Mouse (Mus musculus) E14TG2a.4 (cell line): ENCODE data around the gene Orai1.
A peak's percentile ranks its signal among the peaks of the same experiment; 100 is the strongest.
"Not testable (repeated sequence)": the region's sequence is repeated elsewhere in the genome, so short reads cannot be mapped to it uniquely, and the experiment has no call there.

Experiments used
- H3K27me3 ChIP-seq: 2 replicates; pipeline ENCODE4 v1.6.1; 2014; ENCODE audit warnings: low read length, control low read depth; ENCODE audit not compliant: insufficient read depth
- H3K36me3 ChIP-seq: 2 replicates; pipeline ENCODE4 v1.6.1; 2014; ENCODE audit warnings: low read length, control low read depth; ENCODE audit not compliant: insufficient read depth
- H3K4me1 ChIP-seq: replicated peaks from 2 replicates; pipeline ENCODE4 v1.6.1; 2014; ENCODE audit warnings: low read depth, low read length, control low read depth
- H3K4me3 ChIP-seq: replicated peaks from 2 replicates; pipeline ENCODE4 v1.5.1; 2014; ENCODE audit warnings: mild to moderate bottlenecking, low read length
- H3K9me3 ChIP-seq: 2 replicates; pipeline ENCODE4 v1.6.1; 2014; ENCODE audit warnings: low read length, control low read depth
- CTCF ChIP-seq: conservative IDR thresholded peaks from 2 replicates; pipeline ENCODE4 v1.5.1; 2014; ENCODE audit warnings: low read length
- NANOG ChIP-seq: IDR thresholded peaks from 2 replicates; pipeline ENCODE4 v1.6.1; 2014; ENCODE audit warnings: borderline replicate concordance, low read length, mixed read lengths
- POU5F1 ChIP-seq: IDR thresholded peaks from 2 replicates; pipeline ENCODE4 v1.6.1; 2014; ENCODE audit warnings: low read length, borderline replicate concordance

Gene Orai1

GRCm38 (mm10) chr5:123014753-123015701 lies at the start of gene Orai1:
Orai1 (plus strand) TSS chr5:123015074.
- H3K4me3 ChIP-seq = peak within 1 kb of the TSS; percentile 92
- H3K9me3 ChIP-seq = 0 out of 2 replicates have a peak, but pooled peaks cover 4% of the 10 kb centered on the region
- TF ChIP-seq NANOG (no peak), CTCF (no peak), POU5F1 (no peak)
- H3K27me3 ChIP-seq = no peaks in the 10 kb centered on the region
- H3K4me1 ChIP-seq = peaks cover 78% of the 10 kb centered on the region
- peaks cover 32% of the 10 kb centered on the region for H3K36me3 ChIP-seq

DNA sequence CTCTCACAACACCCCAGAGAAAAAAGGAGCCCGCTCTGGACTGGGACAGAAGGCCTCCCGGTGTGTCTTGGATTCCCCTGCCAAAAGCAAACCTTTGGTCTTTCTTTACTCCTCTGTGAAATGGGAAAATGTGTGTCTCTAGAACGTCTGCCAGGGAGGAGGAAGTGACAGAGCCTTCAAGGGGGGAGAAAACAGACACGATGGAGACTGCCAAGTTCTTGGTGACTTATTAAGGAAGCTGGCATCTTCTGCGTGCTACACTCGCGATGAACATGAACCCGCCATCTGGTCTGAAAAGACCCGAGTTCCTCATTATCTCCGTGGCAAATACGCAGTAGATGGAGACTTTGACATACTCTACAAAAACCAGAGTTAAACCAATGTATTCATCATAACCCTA lies 49.4 kb upstream of the Orai1 start:
- TF ChIP-seq POU5F1 = no peak
- H3K27me3 ChIP-seq = no peaks in the 10 kb centered on the region
- peaks cover 67% of the 10 kb centered on the region for H3K4me1 ChIP-seq
- H3K36me3 ChIP-seq = peaks cover 63% of the 10 kb centered on the region
- H3K9me3 ChIP-seq = no peaks in the 10 kb centered on the region
- no peak overlapping the region for H3K4me3 ChIP-seq

- Histone ChIP-seq H3K9me3 (no peaks in the 10 kb centered on the region), H3K36me3 (peaks cover 69% of the 10 kb centered on the region), H3K27me3 (no peaks in the 10 kb centered on the region), H3K4me3 (peak overlapping the region; percentile 59), H3K4me1 (peaks cover 44% of the 10 kb centered on the region)
- TF ChIP-seq NANOG (no peak), CTCF (peak; percentile 76)
Observed at GRCm38 (mm10) chr5:122968322-122968721, 46.6 kb upstream of the Orai1 start.

DNA sequence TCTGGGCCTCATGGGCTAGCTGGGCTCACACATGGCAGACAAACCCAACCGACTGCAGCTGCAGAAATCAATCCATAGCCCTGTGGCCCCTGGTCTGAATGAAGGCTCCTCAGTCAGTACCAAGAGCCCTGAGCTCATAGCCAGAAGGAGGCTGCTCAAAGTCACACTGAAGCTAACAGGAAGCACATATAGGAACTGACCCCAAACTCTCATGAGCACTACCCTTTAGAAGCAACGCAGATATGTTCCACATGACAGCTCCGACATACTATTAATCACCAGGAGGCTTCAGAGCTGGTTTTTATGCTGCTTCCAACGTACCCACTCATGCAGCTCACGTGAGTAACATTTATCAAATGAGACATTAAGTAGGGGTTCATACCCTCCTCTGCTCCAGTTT lies 44.8 kb upstream of the Orai1 start:
- Histone ChIP-seq H3K4me1 (peaks cover 35% of the 10 kb centered on the region), H3K9me3 (no peaks in the 10 kb centered on the region), H3K36me3 (peaks cover 58% of the 10 kb centered on the region), H3K4me3 (no peak overlapping the region), H3K27me3 (no peaks in the 10 kb centered on the region)
- TF ChIP-seq POU5F1 (no peak), CTCF (no peak), NANOG (no peak)

GRCm38 (mm10) chr5:122971438-122971837 lies 43.4 kb upstream of the Orai1 start:
- peaks cover 53% of the 10 kb centered on the region for H3K36me3 ChIP-seq
- H3K4me1 ChIP-seq = peaks cover 25% of the 10 kb centered on the region
- H3K4me3 ChIP-seq = no peak overlapping the region
- TF ChIP-seq CTCF (no peak), POU5F1 (no peak), NANOG (no peak)
- no peaks in the 10 kb centered on the region for H3K27me3 ChIP-seq
- no peaks in the 10 kb centered on the region for H3K9me3 ChIP-seq

- no peak for TF ChIP-seq NANOG
- TF ChIP-seq POU5F1 = no peak
- TF ChIP-seq CTCF = no peak
- Histone ChIP-seq H3K27me3 (no peaks in the 10 kb centered on the region), H3K9me3 (no peaks in the 10 kb centered on the region), H3K36me3 (peaks cover 56% of the 10 kb centered on the region), H3K4me3 (no peak overlapping the region), H3K4me1 (peaks cover 26% of the 10 kb centered on the region)
Observed at GRCm38 (mm10) chr5:122972116-122972515, 42.8 kb upstream of the Orai1 start.

DNA sequence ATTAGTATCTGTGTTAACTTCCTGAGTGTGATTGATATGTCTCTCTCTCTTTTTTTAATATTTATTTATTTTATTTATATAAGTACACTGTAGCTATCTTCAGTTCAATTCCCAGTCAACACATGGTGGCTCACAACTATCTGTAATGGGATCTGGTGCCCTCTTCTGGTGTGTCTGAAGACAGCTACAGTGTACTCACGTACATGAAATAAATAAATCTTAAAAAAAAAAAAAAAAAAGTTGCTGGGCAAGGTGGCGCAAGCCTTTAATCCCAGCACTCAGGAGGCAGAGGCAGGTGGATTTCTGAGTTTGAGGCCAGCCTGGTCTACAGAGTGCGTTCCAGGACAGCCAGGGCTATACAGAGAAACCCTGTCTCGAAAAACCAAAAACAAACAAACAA lies 40.2 kb upstream of the Orai1 start:
- not testable (repeated sequence) for H3K9me3 ChIP-seq, H3K4me3 ChIP-seq, H3K4me1 ChIP-seq, H3K27me3 ChIP-seq
- peaks cover 62% of the 10 kb centered on the region for H3K36me3 ChIP-seq

DNA sequence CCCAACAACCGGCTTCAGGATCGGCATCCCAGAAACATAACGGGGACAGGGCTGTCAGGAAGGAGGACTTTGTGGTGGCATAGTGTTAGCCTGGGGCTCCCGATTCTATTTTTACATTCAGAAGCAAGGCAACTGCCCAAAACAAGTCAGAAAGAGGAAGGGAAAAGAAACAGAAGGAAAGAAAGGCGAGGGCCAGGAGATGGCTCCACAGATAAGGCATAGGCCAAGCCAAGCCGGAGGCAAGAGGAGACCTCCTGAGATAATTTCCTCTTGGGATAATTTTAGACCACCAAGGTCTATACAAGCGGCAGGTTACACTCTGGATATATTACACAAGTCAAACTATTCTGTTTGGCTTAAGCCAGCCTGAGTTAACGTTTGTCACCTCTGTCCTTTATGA lies 35.9 kb upstream of the Orai1 start:
- no peak for TF ChIP-seq CTCF
- Histone ChIP-seq H3K27me3 (no peaks in the 10 kb centered on the region), H3K4me3 (no peak overlapping the region), H3K36me3 (peaks cover 68% of the 10 kb centered on the region), H3K9me3 (no peaks in the 10 kb centered on the region), H3K4me1 (peaks cover 27% of the 10 kb centered on the region)

DNA sequence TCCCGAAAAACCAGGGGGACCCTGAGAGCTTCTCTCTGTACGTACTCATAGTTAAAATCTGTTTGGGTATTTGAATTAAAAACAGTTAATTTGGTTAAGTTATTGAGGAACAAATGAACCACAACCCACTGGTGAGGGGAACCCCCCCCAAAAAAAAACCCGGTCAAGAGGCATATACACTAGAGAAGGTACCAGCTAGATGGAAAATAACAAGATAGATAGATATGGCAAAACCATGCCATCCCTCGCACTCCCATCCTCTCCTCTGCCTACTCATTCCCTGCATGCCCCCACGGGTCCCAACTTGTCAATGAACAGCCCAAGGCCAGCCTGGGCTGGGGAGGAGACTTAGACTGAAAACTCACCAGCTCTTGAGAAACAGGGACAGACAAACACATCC lies 30.4 kb upstream of the Orai1 start:
- H3K27me3 ChIP-seq = peaks cover 10% of the 10 kb centered on the region
- H3K36me3 ChIP-seq = peaks cover 51% of the 10 kb centered on the region
- H3K4me1 ChIP-seq = peaks cover 70% of the 10 kb centered on the region
- H3K9me3 ChIP-seq = no peaks in the 10 kb centered on the region
- TF ChIP-seq POU5F1 (no peak), CTCF (no peak)
- H3K4me3 ChIP-seq = no peak overlapping the region
